Mouse (Mus musculus): Measurements from ENCODE around the gene Pgm3. TPM values are rescaled to one million over a fixed set of nuclear protein-coding genes. Genes with fewer than 3 reads are reported as not detected.

Gene Pgm3
- total RNA-seq, 2 experiments from 2014 or later, result 16.5 to 17.7 TPM

DNA sequence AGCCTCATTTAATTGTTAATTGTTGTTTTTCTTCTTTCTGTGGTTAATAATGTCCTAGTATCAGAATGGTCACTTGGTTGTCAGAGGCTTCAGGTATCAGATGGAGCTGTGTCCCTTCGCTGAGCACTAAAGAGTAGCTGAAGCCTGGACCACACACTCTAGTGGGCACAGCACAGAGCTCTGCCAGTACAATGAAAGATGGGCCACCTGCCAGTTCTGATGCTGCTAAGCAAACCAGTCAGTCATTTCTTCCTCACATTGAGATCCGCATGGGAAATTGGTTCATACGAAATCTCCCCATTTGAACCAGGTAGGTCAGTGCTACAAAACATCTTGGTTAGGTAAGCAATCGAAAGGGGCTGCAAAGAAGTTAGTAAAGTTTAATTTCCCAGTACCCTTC lies 17.0 kb downstream of the Pgm3 start:
- TF ChIP-seq CTCF (IDR thresholded peaks at IDR 0.05), result no peak
- H3K27ac ChIP-seq, result no peak overlapping the region
- intact Hi-C loops (cut with DNase I), result loop anchor here (5.0 kb wide), 1 partner anchor 42 kb away; no protein-coding TSS in a partner anchor
- no peak for DNase-seq (ENCODE audit: extremely low spot score in 1 of 2, low spot score in 2 of 2)
- H3K4me3 ChIP-seq, result no peak overlapping the region

DNA sequence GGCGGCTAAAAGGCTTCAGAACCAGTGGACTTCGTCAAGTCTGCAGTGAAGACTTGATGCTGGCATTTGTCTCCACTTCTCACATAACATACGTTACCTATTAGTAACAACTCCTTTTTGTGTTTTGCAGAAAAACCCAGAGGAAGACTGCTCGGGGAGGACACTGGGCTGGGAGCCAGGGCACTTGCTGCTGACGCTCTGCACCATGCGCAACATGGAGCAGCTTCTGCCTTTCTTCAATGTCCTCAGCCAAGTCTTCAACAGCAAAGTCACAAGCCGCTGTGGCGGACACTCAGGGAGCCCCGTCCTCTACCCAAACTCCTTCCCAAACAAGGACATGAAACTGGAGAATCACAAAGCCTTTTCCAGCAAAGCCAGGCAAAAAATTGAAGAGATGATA lies 17.8 kb downstream of the Pgm3 start:
- no peak for TF ChIP-seq CTCF (IDR thresholded peaks at IDR 0.05)
- Histone ChIP-seq H3K4me3 (no peak overlapping the region), H3K27ac (no peak overlapping the region)
- no peak for DNase-seq (ENCODE audit: extremely low spot score in 1 of 2, low spot score in 2 of 2)
- intact Hi-C loops (cut with DNase I), result no loop called here

- DNase-seq (ENCODE audit: extremely low spot score in 1 of 2, low spot score in 2 of 2), result no peak
- intact Hi-C loops (cut with DNase I), result no loop called here
- no peak for TF ChIP-seq CTCF (IDR thresholded peaks at IDR 0.05)
- no peak overlapping the region for H3K4me3 ChIP-seq
- H3K27ac ChIP-seq, result no peak overlapping the region
Observed at GRCm38 (mm10) chr9:86550717-86551116, 20.9 kb downstream of the Pgm3 start.

- H3K27ac ChIP-seq, result no peak overlapping the region
- DNase-seq (ENCODE audit: extremely low spot score in 1 of 2, low spot score in 2 of 2), result no peak
- no peak overlapping the region for H3K4me3 ChIP-seq
- intact Hi-C loops (cut with DNase I), result no loop called here
- no peak for TF ChIP-seq CTCF (IDR thresholded peaks at IDR 0.05)
Observed at GRCm38 (mm10) chr9:86549637-86550162, 21.9 kb downstream of the Pgm3 start.

- Histone ChIP-seq H3K4me3 (no peak overlapping the region), H3K27ac (no peak overlapping the region)
- no peak for TF ChIP-seq CTCF (IDR thresholded peaks at IDR 0.05)
- intact Hi-C loops (cut with DNase I), result no loop called here
- DNase-seq (ENCODE audit: extremely low spot score in 1 of 2, low spot score in 2 of 2), result no peak
Observed at GRCm38 (mm10) chr9:86544559-86544958, 27.1 kb downstream of the Pgm3 start.

- H3K27ac ChIP-seq, result no peak overlapping the region
- no peak for TF ChIP-seq CTCF (IDR thresholded peaks at IDR 0.05)
- intact Hi-C loops (cut with DNase I), result no loop called here
- no peak overlapping the region for H3K4me3 ChIP-seq
- no peak for DNase-seq (ENCODE audit: extremely low spot score in 1 of 2, low spot score in 2 of 2)
Observed at GRCm38 (mm10) chr9:86543451-86543850, 28.2 kb downstream of the Pgm3 start.

GRCm38 (mm10) chr9:86534071-86534470 lies 37.6 kb downstream of the Pgm3 start:
- intact Hi-C loops (cut with DNase I), result no loop called here
- no peak overlapping the region for H3K4me3 ChIP-seq
- TF ChIP-seq CTCF (IDR thresholded peaks at IDR 0.05), result no peak
- no peak overlapping the region for H3K27ac ChIP-seq
- no peak for DNase-seq (ENCODE audit: extremely low spot score in 1 of 2, low spot score in 2 of 2)

DNA sequence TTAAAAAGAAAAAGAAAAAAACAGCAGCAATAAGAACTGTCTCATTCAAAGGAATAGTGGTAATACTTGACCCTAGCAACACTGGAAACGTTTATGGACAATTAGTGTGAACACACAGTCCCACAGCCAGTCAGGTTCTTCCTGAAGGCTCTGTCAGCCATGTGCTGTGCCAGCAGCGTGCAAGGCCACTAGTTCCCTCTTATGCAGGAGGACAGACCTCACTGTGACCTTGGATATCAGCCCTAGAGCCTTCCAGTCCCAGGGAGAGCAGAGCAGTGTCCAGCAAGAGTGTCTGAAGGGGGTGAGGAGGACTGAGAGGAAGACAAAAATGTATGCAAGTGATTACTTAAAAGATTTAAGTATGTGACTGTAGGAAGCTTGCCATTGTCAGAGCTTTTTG lies 46.0 kb downstream of the Pgm3 start:
- no peak for TF ChIP-seq CTCF (IDR thresholded peaks at IDR 0.05)
- intact Hi-C loops (cut with DNase I), result no loop called here
- Histone ChIP-seq H3K4me3 (no peak overlapping the region), H3K27ac (no peak overlapping the region)
- no peak for DNase-seq (ENCODE audit: extremely low spot score in 1 of 2, low spot score in 2 of 2)

- no peak for DNase-seq (ENCODE audit: extremely low spot score in 1 of 2, low spot score in 2 of 2)
- H3K27ac ChIP-seq, result no peak overlapping the region
- TF ChIP-seq CTCF (IDR thresholded peaks at IDR 0.05), result peak; percentile 32
- no peak overlapping the region for H3K4me3 ChIP-seq
- intact Hi-C loops (cut with DNase I), result no loop called here
Observed at GRCm38 (mm10) chr9:86522335-86522734, 49.3 kb downstream of the Pgm3 start.

GRCm38 (mm10) chr9:86514798-86515197 lies 56.8 kb downstream of the Pgm3 start:
- intact Hi-C loops (cut with DNase I), result loop anchor here (5.0 kb wide), 1 partner anchor 43 kb away; no protein-coding TSS in a partner anchor
- TF ChIP-seq CTCF (IDR thresholded peaks at IDR 0.05), result no peak
- no peak for DNase-seq (ENCODE audit: extremely low spot score in 1 of 2, low spot score in 2 of 2)
- H3K4me3 ChIP-seq, result no peak overlapping the region
- H3K27ac ChIP-seq, result no peak overlapping the region

- no peak for DNase-seq (ENCODE audit: extremely low spot score in 1 of 2, low spot score in 2 of 2)
- Histone ChIP-seq H3K27ac (no peak overlapping the region), H3K4me3 (no peak overlapping the region)
- intact Hi-C loops (cut with DNase I), result loop anchor here (5.0 kb wide), 1 partner anchor 43 kb away; no protein-coding TSS in a partner anchor
- TF ChIP-seq CTCF (IDR thresholded peaks at IDR 0.05), result no peak
Observed at GRCm38 (mm10) chr9:86514390-86514789, 57.3 kb downstream of the Pgm3 start.

GRCm38 (mm10) chr9:86513733-86514132 lies 57.9 kb downstream of the Pgm3 start:
- no peak overlapping the region for H3K4me3 ChIP-seq
- no peak overlapping the region for H3K27ac ChIP-seq
- intact Hi-C loops (cut with DNase I), result loop anchor here (5.0 kb wide), 1 partner anchor 44 kb away; no protein-coding TSS in a partner anchor
- no peak for DNase-seq (ENCODE audit: extremely low spot score in 1 of 2, low spot score in 2 of 2)
- TF ChIP-seq CTCF (IDR thresholded peaks at IDR 0.05), result no peak

- DNase-seq (ENCODE audit: extremely low spot score in 1 of 2, low spot score in 2 of 2), result no peak
- intact Hi-C loops (cut with DNase I), result no loop called here
- no peak overlapping the region for H3K27ac ChIP-seq
- no peak for TF ChIP-seq CTCF (IDR thresholded peaks at IDR 0.05)
- no peak overlapping the region for H3K4me3 ChIP-seq
Observed at GRCm38 (mm10) chr9:86507437-86507836, 64.2 kb downstream of the Pgm3 start.

Other genes with a start within 250 kb of the Pgm3 start
- gene Ube2cbp, start 106.9 kb downstream of the Pgm3 start, total RNA-seq (2021), result 1 to 10 TPM; 4.2 to 5.2 TPM
- 10 to 100 TPM; 61.4 to 63.9 TPM for gene Dop1a, start 104.7 kb downstream of the Pgm3 start, total RNA-seq (2021)
- 10 to 100 TPM; 24.0 to 25.5 TPM for gene Rwdd2a, start 149 bp upstream of the Pgm3 start, total RNA-seq (2021)
- gene Me1, start 124.1 kb upstream of the Pgm3 start, total RNA-seq (2021), result 10 to 100 TPM; 47.7 to 51.6 TPM
- gene Prss35, start 171.8 kb upstream of the Pgm3 start, total RNA-seq (2021), result 1 to 10 TPM; 2.0 to 2.5 TPM

Data from left cerebral cortex, adult 2 months (tissue).